Mouse (Mus musculus): ENCODE measurements around the gene Hist1h4m. TPM values are rescaled to one million over a fixed set of nuclear protein-coding genes. Genes with fewer than 3 reads are reported as not detected.
"Not testable (repeated sequence)": the region's sequence is repeated elsewhere in the genome, so short reads cannot be mapped to it uniquely, and the experiment has no call there.

The Hist1h4m gene
- not detected in 2 replicates for polyA plus RNA-seq (2016; fragmentation: Nextera tagmentation; extraction: Ambion mirVana)

DNA sequence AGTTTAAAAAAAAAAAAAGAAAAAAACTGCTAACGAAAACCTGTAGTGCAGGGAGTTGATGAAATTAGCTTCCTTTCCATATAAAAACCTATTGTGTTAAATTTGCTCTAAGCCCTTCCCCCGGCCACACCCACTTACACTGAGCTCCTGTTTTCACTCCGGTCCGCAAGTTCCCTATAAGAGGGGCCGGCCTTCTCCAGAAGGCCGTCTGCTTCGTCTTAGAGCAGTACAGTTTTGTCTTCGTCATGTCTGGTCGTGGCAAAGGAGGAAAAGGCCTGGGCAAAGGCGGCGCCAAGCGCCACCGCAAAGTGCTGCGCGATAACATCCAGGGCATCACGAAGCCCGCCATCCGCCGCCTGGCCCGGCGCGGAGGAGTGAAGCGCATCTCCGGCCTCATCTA, at the start of gene Hist1h4m:
Hist1h4m (plus strand) TSS at position 208 of the 400 bp plus-strand sequence.
- H3K27ac ChIP-seq: peak within 1 kb of the TSS; percentile 53; the same call in 1 of the 2 replicates
- not testable (repeated sequence) for H3K4me1 ChIP-seq; H3K9me3 ChIP-seq; H3K9ac ChIP-seq; H3K36me3 ChIP-seq (replicated peaks); H3K27me3 ChIP-seq
- WGBS: no CpG with 5 or more reads among the region's 24 CpGs
- peak within 1 kb of the TSS; percentile 43 for H3K4me2 ChIP-seq
- peak; percentile 60 for ATAC-seq (ENCODE audit: low FRiP score)
- peak within 1 kb of the TSS; percentile 24 for H3K4me3 ChIP-seq (replicated peaks)

DNA sequence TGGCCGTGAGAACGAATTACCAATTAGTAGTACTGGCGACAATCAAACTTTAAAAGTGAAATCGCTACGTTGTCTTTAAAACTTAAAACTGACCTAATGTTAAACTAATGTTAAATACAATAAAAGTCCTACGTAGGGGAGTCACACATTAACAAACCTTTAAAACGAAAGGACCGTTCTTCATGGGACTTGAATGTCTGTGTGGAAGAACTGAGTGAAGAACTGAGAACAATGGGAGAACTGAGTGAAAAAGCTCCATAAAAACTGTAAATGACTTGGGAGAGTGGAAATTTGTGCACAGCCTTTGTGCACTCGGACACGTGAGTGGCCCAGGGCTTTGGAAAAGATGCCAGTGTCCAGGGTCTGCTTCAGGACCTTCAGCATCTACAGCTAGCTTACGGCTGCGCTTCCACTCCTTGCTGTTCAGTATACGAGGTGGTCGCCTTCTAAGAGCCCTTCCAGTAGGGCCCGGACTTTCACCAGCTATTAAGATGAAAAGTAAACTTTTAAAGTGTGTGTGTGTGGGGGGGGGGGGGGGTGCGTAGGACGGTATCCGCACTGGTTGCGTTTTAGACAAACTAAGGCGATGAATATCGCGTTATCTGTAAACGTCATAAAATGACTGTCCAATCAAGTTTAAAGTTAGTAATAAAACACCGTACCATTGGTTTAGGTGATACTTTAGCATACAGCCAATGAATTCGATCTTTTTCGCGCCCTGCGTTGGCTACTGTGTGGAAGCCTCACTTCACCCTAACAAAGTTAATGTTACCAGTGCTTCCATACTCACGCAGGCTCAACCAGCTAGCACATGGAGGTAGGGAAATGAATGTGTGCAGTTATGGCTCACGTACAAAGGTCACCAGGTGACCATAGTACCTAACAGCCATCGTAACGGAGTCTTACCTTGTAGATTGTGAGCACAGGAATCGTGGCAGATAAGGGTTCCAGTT, 32.5 kb upstream of the Hist1h4m start:
- H3K27me3 ChIP-seq: no peaks in the 10 kb centered on the region
- no peaks in the 10 kb centered on the region for H3K36me3 ChIP-seq (replicated peaks)
- WGBS: 5% methylated on average over 33 of the region's 33 CpGs
- peaks cover 32% of the 10 kb centered on the region for H3K4me1 ChIP-seq
- no peaks in the 10 kb centered on the region for H3K9me3 ChIP-seq
- peak; percentile 83 for ATAC-seq (ENCODE audit: low FRiP score)
- H3K27ac ChIP-seq: peak overlapping the region; percentile 99
- peak overlapping the region; percentile 93 for H3K9ac ChIP-seq
- peak overlapping the region; percentile 74 for H3K4me2 ChIP-seq
- H3K4me3 ChIP-seq (replicated peaks): peak overlapping the region; percentile 60

DNA sequence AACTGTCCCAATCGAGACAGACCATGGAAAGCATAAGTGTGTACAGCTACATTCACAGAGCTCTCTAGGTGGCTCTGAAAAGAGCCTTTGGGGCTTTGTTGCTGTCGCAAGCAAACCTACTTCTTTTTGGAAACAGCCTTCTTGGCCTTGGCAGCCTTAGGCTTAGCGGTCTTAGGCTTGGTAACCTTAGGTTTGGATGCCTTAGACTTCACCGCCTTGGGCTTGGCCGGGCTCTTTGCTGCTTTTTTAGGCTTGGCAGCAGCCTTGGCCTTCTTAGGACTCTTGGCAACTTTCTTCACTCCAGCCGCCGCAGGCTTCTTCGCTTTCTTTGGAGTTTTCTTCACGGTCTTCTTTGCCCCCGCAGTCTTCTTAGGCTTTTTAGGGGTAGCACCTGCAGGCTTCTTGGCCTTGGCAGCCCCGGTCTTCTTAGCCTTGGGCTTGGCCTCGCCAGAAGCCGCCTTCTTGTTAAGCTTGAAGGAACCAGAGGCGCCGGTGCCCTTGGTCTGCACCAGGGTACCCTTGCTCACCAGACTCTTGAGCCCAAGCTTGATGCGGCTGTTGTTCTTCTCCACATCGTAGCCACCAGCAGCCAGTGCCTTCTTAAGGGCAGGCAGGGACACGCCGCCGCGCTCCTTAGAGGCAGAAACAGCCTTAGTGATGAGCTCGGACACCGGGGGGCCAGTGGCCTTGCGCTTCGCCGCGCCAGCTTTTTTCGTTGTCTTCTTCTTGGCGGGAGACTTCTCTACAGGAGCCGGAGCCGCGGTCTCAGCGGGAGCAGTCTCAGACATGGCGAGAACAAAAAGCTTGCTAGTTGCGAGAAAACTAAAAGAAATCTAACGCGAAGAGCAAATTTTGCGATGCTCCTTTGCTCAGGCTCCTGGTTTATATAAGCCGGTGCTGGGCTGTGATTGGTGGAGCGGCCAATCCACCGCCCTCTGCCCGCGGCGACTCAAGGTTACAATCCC, 31.5 kb upstream of the Hist1h4m start, which contains the start of gene Hist1h1b:
Hist1h1b (minus strand) TSS at position 859 of the 965 bp plus-strand sequence.
- H3K27me3 ChIP-seq: no peaks in the 10 kb centered on the region
- H3K4me1 ChIP-seq: peaks cover 37% of the 10 kb centered on the region
- peak within 1 kb of the TSS; percentile 74 for H3K4me2 ChIP-seq
- no peaks in the 10 kb centered on the region for H3K9me3 ChIP-seq
- H3K27ac ChIP-seq: peak within 1 kb of the TSS; percentile 99
- ATAC-seq (ENCODE audit: low FRiP score): peak; percentile 57
- no peaks in the 10 kb centered on the region for H3K36me3 ChIP-seq (replicated peaks)
- H3K9ac ChIP-seq: peak within 1 kb of the TSS; percentile 93
- under 1% methylated on average over 44 of the region's 44 CpGs for WGBS
- peak within 1 kb of the TSS; percentile 60 for H3K4me3 ChIP-seq (replicated peaks)

DNA sequence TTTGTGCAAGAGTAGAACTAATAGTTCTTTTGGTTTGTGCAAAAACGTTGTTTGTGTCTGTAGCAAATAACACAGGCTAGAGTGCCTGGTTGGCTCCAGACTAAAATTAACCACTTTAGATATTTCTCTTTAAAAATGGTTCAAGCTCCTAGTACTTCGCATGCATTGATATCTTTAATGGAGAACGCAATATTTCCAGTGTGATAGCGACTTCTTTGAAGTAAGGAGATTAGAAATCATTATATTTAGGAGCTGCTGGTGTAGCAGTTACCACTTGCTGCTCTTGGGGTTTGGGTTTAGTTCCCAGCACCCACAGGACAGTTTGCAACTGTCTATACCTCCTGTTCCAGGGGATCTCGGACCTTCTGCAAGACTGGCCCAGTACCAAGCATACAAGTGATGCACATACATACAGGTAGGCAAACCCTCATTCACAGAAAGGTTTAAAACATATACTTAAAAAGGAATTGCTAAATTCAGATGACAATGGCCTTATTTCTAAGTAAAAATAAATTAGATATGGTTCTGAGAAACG, 30.5 kb upstream of the Hist1h4m start:
- H3K4me3 ChIP-seq (replicated peaks): peak overlapping the region; percentile 60
- H3K36me3 ChIP-seq (replicated peaks): no peaks in the 10 kb centered on the region
- ATAC-seq (ENCODE audit: low FRiP score): no peak
- no peak overlapping the region for H3K9ac ChIP-seq
- peaks cover 43% of the 10 kb centered on the region for H3K4me1 ChIP-seq
- peak overlapping the region; percentile 99 for H3K27ac ChIP-seq
- no peaks in the 10 kb centered on the region for H3K27me3 ChIP-seq
- peak overlapping the region; percentile 74 for H3K4me2 ChIP-seq
- WGBS: 45% methylated on average over 6 of the region's 6 CpGs
- H3K9me3 ChIP-seq: no peaks in the 10 kb centered on the region

DNA sequence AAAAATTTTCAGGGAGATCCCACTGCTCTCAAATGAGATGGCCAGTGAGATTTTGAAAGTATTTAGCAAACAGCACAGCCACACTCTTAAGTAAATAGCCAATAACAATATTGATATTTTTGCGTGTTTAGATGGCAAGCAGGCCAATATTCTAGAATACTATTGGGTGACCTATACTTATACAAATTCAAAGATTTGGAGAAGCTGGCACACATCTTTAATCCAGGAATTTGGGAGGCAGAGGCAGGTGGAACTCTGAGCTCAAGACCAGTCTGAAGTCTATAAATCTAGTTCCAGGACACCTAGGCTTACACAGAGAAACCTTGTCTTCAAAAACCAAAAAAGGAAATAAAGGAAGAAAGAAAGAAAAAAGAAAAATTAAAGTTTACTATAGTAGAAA, 29.9 kb upstream of the Hist1h4m start:
- no peaks in the 10 kb centered on the region for H3K36me3 ChIP-seq (replicated peaks)
- H3K9me3 ChIP-seq: no peaks in the 10 kb centered on the region
- WGBS: 93% methylated on average over 1 of the region's 1 CpGs
- H3K4me2 ChIP-seq: no peak overlapping the region
- H3K4me1 ChIP-seq: peaks cover 45% of the 10 kb centered on the region
- no peak for ATAC-seq (ENCODE audit: low FRiP score)
- no peak overlapping the region for H3K4me3 ChIP-seq (replicated peaks)
- no peaks in the 10 kb centered on the region for H3K27me3 ChIP-seq
- H3K9ac ChIP-seq: no peak overlapping the region
- H3K27ac ChIP-seq: peak overlapping the region; percentile 51; the same call in 1 of the 2 replicates

DNA sequence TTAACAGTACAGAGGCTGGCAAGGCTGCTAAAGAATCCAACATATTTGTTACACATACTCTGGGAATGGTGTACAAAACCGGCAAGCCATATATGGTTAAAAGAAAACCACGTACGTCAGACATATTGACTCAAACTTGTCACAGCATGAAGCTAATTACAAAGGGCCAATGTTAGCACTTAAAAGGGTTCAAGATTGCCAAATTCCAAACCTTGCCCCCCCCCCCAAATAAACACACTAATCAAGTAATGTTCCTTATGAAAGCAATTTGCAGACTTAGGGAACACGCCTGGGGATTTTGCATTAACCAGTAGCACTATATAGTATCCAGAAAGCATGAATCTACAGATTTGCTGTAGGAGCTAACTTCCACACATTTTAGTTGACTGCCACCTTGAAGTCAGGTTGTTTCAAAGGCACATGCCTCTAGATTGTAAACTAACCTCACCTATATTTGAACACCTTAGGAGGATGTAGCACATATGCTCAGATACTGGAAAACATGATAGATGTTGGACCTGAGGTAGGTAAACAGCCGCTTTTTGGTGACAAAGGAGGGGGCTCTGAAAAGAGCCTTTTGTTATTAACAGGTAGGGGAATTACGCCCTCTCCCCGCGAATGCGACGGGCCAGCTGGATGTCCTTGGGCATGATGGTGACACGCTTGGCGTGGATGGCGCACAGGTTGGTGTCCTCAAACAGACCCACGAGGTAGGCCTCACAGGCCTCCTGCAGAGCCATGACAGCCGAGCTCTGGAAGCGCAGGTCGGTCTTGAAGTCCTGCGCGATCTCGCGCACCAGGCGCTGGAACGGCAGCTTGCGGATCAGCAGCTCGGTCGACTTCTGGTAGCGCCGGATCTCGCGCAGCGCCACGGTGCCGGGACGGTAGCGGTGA, 28.9 kb upstream of the Hist1h4m start:
- Histone ChIP-seq H3K27ac (peak overlapping the region; percentile 93), H3K4me1 (peaks cover 45% of the 10 kb centered on the region), H3K4me2 (peak overlapping the region; percentile 65), H3K4me3 (replicated peaks) (peak overlapping the region; percentile 45), H3K9ac (peak overlapping the region; percentile 72)
- not testable (repeated sequence) for H3K36me3 ChIP-seq (replicated peaks); H3K27me3 ChIP-seq; H3K9me3 ChIP-seq; ATAC-seq (ENCODE audit: low FRiP score)
- WGBS: under 1% methylated on average over 17 of the region's 35 CpGs

DNA sequence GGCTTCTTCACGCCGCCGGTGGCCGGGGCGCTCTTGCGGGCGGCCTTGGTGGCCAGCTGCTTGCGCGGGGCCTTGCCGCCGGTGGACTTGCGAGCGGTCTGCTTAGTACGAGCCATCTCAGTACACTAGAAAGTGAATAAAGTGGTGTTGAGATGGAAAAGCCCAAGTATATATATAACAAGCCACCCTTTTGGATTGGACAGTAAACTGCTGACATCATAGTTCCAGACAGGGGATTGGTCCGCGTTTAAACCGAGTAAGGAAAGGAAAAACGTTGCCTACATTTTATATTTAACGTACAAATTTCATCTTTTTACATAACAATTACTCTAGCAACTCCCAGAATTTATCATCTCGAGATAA, 28.3 kb upstream of the Hist1h4m start, which contains the start of gene Hist1h3i:
Hist1h3i (minus strand) TSS at position 116 of the 363 bp plus-strand sequence.
- no peaks in the 10 kb centered on the region for H3K9me3 ChIP-seq

DNA sequence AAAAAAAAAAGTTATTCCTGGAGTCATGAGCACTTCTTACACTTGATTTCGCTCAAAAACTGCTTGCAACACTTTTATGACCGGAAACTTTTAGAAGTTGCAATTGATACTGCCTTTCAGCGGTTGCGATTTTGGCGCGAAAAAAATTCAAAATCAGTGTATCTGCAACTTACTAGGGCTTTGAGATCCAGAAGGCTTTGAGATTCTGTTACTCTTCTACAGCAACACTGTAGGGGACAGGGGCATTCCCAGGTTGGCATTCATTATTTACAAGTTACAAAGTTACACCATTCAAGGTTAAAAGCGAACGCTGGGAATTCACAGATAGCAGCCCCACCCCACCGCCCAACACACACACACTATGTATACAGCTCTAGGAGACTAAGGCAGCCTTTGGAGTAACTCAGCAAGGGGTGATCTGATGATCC, 27.8 kb upstream of the Hist1h4m start:
- no peaks in the 10 kb centered on the region for H3K9me3 ChIP-seq
- peak overlapping the region; percentile 45 for H3K4me3 ChIP-seq (replicated peaks)
- no peaks in the 10 kb centered on the region for H3K36me3 ChIP-seq (replicated peaks)
- peak overlapping the region; percentile 93 for H3K27ac ChIP-seq
- no peaks in the 10 kb centered on the region for H3K27me3 ChIP-seq
- H3K9ac ChIP-seq: peak overlapping the region; percentile 36
- H3K4me1 ChIP-seq: peaks cover 49% of the 10 kb centered on the region
- H3K4me2 ChIP-seq: peak overlapping the region; percentile 65
- WGBS: 0% methylated on average over 9 of the region's 9 CpGs
- no peak for ATAC-seq (ENCODE audit: low FRiP score)

More for the DNA sequence above, 28.3 kb upstream of the Hist1h4m start, which contains the start of gene Hist1h3i:
- peak; percentile 75 for ATAC-seq (ENCODE audit: low FRiP score)
- Histone ChIP-seq H3K27me3 (no peaks in the 10 kb centered on the region), H3K9ac (peak within 1 kb of the TSS; percentile 72), H3K36me3 (replicated peaks) (no peaks in the 10 kb centered on the region), H3K4me1 (peaks cover 47% of the 10 kb centered on the region), H3K4me3 (replicated peaks) (peak within 1 kb of the TSS; percentile 45), H3K4me2 (peak within 1 kb of the TSS; percentile 65), H3K27ac (peak within 1 kb of the TSS; percentile 93)
- 0% methylated on average over 15 of the region's 20 CpGs for WGBS

DNA sequence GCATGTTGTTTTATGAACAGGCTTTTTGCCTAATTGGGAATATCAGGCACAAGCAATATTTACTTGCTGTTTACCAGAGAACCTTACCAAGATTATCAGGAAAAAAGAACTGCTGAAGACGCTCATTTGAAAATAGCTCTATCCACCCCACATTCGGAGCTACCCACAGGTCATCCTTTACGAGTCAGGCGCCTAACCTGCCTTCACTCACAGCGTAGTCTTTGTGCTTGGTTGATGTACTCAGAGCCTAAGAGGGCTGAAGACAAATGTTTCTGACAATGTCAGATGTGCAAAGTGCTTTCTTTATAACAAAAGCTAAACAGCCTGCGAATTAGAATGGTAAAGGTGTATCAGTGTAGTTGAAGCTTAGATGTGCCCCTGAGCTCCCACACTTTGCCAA, 27.2 kb upstream of the Hist1h4m start:
- H3K4me3 ChIP-seq (replicated peaks): no peak overlapping the region; the same call in 1 of the 2 replicates
- no peak for ATAC-seq (ENCODE audit: low FRiP score)
- peaks cover 47% of the 10 kb centered on the region for H3K4me1 ChIP-seq

DNA sequence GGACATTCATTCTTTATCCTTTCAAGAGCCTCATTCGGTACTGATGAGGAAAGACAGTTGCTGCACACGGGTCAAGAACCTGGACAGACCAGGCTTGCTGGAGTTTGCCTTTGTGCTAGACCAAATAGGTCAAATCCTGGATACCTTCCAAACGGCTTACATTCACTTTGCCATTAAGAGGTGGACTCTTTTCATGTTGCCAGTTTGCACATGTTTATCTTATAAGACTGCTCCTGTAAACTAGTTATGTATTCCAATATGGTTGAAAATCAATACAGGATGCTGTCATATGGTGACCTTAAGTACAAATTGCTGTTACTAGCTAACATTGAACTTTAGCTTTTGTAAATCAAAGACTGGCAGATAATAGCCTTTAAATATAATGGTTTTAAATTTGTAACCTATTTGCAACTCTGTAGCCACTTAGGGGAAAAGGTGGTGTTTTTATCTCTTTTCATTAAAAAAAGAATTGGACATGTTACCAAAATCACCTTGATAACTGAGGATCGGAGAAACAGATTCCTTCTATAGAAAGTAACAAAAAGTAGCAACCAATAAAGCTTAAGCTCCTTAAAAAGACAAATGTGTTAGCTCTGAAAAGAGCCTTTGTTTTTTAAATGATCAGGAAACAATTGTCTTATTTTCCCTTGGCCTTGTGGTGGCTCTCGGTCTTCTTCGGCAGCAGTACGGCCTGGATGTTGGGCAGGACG, 25.2 kb upstream of the Hist1h4m start:
- peak overlapping the region; percentile 94 for H3K27ac ChIP-seq
- ATAC-seq (ENCODE audit: low FRiP score): no peak
- H3K36me3 ChIP-seq (replicated peaks): no peaks in the 10 kb centered on the region
- peak overlapping the region; percentile 53 for H3K4me2 ChIP-seq
- H3K27me3 ChIP-seq: no peaks in the 10 kb centered on the region
- H3K9ac ChIP-seq: peak overlapping the region; percentile 58
- H3K4me1 ChIP-seq: peaks cover 39% of the 10 kb centered on the region
- H3K9me3 ChIP-seq: no peaks in the 10 kb centered on the region
- peak overlapping the region; percentile 37 for H3K4me3 ChIP-seq (replicated peaks)
- 3% methylated on average over 8 of the region's 8 CpGs for WGBS

More for the DNA sequence above, 27.2 kb upstream of the Hist1h4m start:
- WGBS: 20% methylated on average over 6 of the region's 6 CpGs
- peak overlapping the region; percentile 36 for H3K9ac ChIP-seq
- H3K27me3 ChIP-seq: no peaks in the 10 kb centered on the region
- no peaks in the 10 kb centered on the region for H3K9me3 ChIP-seq
- no peaks in the 10 kb centered on the region for H3K36me3 ChIP-seq (replicated peaks)
- peak overlapping the region; percentile 93 for H3K27ac ChIP-seq
- H3K4me2 ChIP-seq: peak overlapping the region; percentile 65
